Mouse (Mus musculus): ENCODE data around the gene Msrb3. TPM values are rescaled to one million over a fixed set of nuclear protein-coding genes. Genes with fewer than 3 reads are reported as not detected.

Gene Msrb3
- total and polyA plus RNA-seq, 3 experiments: 0.15 TPM; not detected in 1

- H3K9ac ChIP-seq (ENCODE audit: control insufficient read depth, low read depth, low read length, poor library complexity, severe bottlenecking): no peak overlapping the region
- no peaks in the 10 kb centered on the region for H3K9me3 ChIP-seq (replicated peaks; ENCODE audit: insufficient read depth, low read length)
- TF ChIP-seq ZC3H11A (IDR thresholded peaks at IDR 0.05; ENCODE audit: low read depth, low read length): peak; percentile 35; the same call in 1 of the 2 replicates
- peak; percentile 98 for TF ChIP-seq ZNF384 (IDR thresholded peaks at IDR 0.05; ENCODE audit: low read depth, low read length)
- TF ChIP-seq CTCF (IDR thresholded peaks at IDR 0.05 in 2 of 3, conservative IDR thresholded peaks at IDR 0.05 in 1 of 3; ENCODE audit: control insufficient read depth in 1 of 3, insufficient read depth in 1 of 3, low read depth in 2 of 3, low read length in 3 of 3, poor library complexity in 1 of 3, severe bottlenecking in 1 of 3): peak; percentile 57 to 74 (median 70)
- TF ChIP-seq CHD1 (IDR thresholded peaks at IDR 0.05; ENCODE audit: low read depth, low read length): no peak
- peak; percentile 53 for TF ChIP-seq SMC3 (IDR thresholded peaks at IDR 0.05; ENCODE audit: low read depth, low read length)
- TF ChIP-seq TCF12 (IDR thresholded peaks at IDR 0.05; ENCODE audit: low read depth, low read length): no peak
- peak; percentile 68 for TF ChIP-seq RAD21 (IDR thresholded peaks at IDR 0.05; ENCODE audit: low read depth, low read length)
- H3K27me3 ChIP-seq (ENCODE audit: control insufficient read depth in 1 of 2, insufficient read depth in 2 of 2, low read length in 2 of 2): no peaks in the 10 kb centered on the region
- peaks cover 0 to 9% of the 10 kb centered on the region in 2 experiments; a peak in 2 of 4 replicates for H3K36me3 ChIP-seq (ENCODE audit: control insufficient read depth in 1 of 2, insufficient read depth in 2 of 2, low read length in 2 of 2)
- no peaks in the 10 kb centered on the region; the same call in 1 of the 2 replicates for H3K79me2 ChIP-seq (ENCODE audit: control insufficient read depth, insufficient read depth, low read length, poor library complexity)
- peaks cover 0 to 10% of the 10 kb centered on the region in 2 experiments; a peak in 2 of 4 replicates for H3K4me1 ChIP-seq (ENCODE audit: control insufficient read depth in 1 of 2, insufficient read depth in 2 of 2, low read length in 2 of 2)
- H3K4me3 ChIP-seq (ENCODE audit: control insufficient read depth in 1 of 2, insufficient read depth in 1 of 2, low read depth in 2 of 2, low read length in 2 of 2): no peak overlapping the region
- peak; percentile 59 for DNase-seq (ENCODE audit: low read depth, low spot score)
- no peak overlapping the region for H3K27ac ChIP-seq (ENCODE audit: control insufficient read depth, low read depth, low read length)
Measured at GRCm38 (mm10) chr10:120872483-120872862, 26.4 kb downstream of the Msrb3 start.

GRCm38 (mm10) chr10:120871630-120872482 is 27.0 kb downstream of the Msrb3 start:
- Histone ChIP-seq H3K27ac (ENCODE audit: control insufficient read depth, low read depth, low read length) (no peak overlapping the region), H3K9ac (ENCODE audit: control insufficient read depth, low read depth, low read length, poor library complexity, severe bottlenecking) (no peak overlapping the region), H3K4me3 (ENCODE audit: control insufficient read depth in 1 of 2, insufficient read depth in 1 of 2, low read depth in 2 of 2, low read length in 2 of 2) (no peak overlapping the region), H3K27me3 (ENCODE audit: control insufficient read depth in 1 of 2, insufficient read depth in 2 of 2, low read length in 2 of 2) (no peaks in the 10 kb centered on the region), H3K9me3 (replicated peaks; ENCODE audit: insufficient read depth, low read length) (no peaks in the 10 kb centered on the region), H3K79me2 (ENCODE audit: control insufficient read depth, insufficient read depth, low read length, poor library complexity) (no peaks in the 10 kb centered on the region; the same call in 1 of the 2 replicates), H3K36me3 (ENCODE audit: control insufficient read depth in 1 of 2, insufficient read depth in 2 of 2, low read length in 2 of 2) (peaks cover 0 to 9% of the 10 kb centered on the region in 2 experiments; a peak in 2 of 4 replicates), H3K4me1 (ENCODE audit: control insufficient read depth in 1 of 2, insufficient read depth in 2 of 2, low read length in 2 of 2) (peaks cover 0 to 9% of the 10 kb centered on the region in 2 experiments; a peak in 2 of 4 replicates)
- no peak for DNase-seq (ENCODE audit: low read depth, low spot score)
- no peak for TF ChIP-seq MAX (IDR thresholded peaks at IDR 0.05; ENCODE audit: low read length)
- TF ChIP-seq POLR2A (IDR thresholded peaks at IDR 0.05; ENCODE audit: control insufficient read depth in 1 of 2, insufficient read depth in 1 of 2, low read depth in 1 of 2, low read length in 2 of 2, poor library complexity in 1 of 2): no peak
- TF ChIP-seq TBP (IDR thresholded peaks at IDR 0.05; ENCODE audit: low read depth, low read length): no peak
- TF ChIP-seq NELFE (IDR thresholded peaks at IDR 0.05; ENCODE audit: low read depth, low read length): no peak
- no peak for TF ChIP-seq ELF1 (IDR thresholded peaks at IDR 0.05; ENCODE audit: low read depth, low read length)
- TF ChIP-seq UBTF (IDR thresholded peaks at IDR 0.05; ENCODE audit: borderline replicate concordance, insufficient read depth, low read depth, low read length): no peak
- TF ChIP-seq MYB (IDR thresholded peaks at IDR 0.05; ENCODE audit: low read depth, low read length): no peak
- no peak for TF ChIP-seq POLR2AphosphoS5 (IDR thresholded peaks at IDR 0.05; ENCODE audit: borderline replicate concordance, low read depth, low read length)
- no peak for TF ChIP-seq MAFK (IDR thresholded peaks at IDR 0.05; ENCODE audit: borderline replicate concordance, low read depth, low read length)
- no peak for TF ChIP-seq TCF12 (IDR thresholded peaks at IDR 0.05; ENCODE audit: low read depth, low read length)
- TF ChIP-seq CHD1 (IDR thresholded peaks at IDR 0.05; ENCODE audit: low read depth, low read length): no peak
- TF ChIP-seq CHD2 (IDR thresholded peaks at IDR 0.05; ENCODE audit: low read length): no peak

Data from MEL (cell line).